Mouse (Mus musculus) thymus, postnatal 4 days (tissue): ENCODE measurements around the gene Pdx1.

Source experiments
- DNase-seq: peaks from one replicate; pipeline ENCODE4 v3.0.0; 2021

Gene Pdx1

GRCm38 (mm10) chr5:147284365-147284764 lies 14.6 kb downstream of the Pdx1 start:
- peak; percentile 29 for DNase-seq

GRCm38 (mm10) chr5:147291764-147292505 lies 22.2 kb downstream of the Pdx1 start:
- DNase-seq: no peak

DNA sequence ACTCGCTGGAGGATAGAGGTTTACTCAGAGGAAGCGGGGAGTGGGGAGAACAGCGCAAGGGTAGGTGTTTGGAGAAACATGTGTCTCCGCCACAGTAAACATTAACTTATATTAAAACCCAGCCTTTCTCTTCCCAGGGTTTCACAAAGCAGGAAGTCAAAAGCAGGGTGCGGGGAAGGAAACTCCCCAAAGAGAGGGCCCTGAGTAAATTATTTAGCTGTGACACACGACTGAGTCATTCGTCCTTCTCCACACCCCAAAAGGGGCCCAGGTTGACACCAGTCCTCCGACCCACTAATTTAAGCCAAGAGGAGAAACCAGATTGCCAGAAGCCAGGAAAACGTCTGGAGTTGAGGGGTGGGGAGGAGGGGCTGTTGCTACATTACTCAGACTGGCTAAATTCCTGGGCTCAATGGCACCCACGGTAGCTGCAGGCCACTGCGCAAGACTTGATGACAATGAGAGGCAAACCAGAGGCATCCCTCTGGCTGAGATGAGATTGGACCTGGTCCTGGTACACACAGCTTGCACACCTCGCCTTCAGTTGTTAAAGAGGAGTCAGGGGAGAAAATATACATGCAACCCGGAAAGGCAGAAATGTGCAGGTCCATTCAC lies 22.9 kb downstream of the Pdx1 start:
- DNase-seq: no peak

DNA sequence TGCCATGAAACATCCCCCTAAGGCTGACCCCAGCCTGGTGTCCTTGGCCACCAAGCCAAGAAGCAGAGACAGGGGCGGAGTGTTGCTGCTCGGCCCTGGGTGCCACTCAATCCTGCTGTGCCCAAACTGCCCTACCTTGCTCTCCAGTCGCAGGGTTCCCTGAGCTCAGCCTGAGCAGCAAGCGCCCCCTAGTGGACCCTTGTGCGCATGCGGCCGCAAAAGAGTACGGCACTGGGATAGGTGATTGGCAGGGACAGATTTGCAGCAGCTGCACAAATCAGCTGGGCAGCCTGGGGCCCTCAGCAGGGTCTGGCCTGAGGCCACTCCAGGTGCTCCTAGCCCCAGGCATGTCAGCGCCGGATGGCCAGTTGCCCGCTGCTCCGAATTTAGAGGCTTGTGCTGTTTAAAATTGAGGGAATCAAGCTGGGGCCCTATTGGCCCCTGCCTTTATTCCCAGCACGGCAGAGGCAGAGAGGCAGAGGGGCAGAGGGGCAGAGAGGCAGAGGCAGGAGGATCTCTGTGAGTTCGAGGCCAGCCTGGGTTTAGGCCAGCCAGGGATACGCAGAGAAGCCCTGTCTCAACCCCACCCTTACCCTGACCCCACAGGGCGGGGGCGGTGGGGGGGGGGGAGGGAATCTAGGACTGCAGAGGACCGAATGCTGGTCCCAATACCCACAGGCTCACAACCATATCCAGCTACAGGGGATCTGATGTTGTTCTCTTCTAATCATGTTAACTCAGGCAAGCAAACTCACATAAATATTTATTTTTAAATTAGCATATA lies 23.6 kb downstream of the Pdx1 start:
- DNase-seq: peak; percentile 84

- DNase-seq: peak; percentile 67
Measured at GRCm38 (mm10) chr5:147294121-147294520, 24.4 kb downstream of the Pdx1 start.

GRCm38 (mm10) chr5:147297249-147297648 lies 27.5 kb downstream of the Pdx1 start:
- DNase-seq: no peak

- DNase-seq: peak; percentile 65
Measured at GRCm38 (mm10) chr5:147299255-147300000, 29.7 kb downstream of the Pdx1 start.

DNA sequence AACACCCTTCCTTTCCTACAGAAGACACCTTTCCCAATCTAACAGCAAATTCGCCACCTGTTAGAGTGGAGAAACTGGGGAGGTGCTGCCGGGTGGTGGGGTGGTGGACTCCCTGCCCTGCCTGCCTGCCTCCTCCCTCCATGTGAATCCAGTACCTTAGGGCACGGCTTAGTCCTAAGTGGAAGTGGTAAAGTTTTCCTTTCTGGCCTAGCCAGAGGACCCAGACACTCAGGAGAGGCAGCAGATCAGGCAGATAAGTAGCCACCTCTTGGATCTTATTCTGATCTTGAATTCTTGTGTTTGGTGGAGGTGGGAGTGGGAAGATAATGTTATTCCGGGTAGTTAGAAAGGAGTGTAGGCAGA lies 30.2 kb downstream of the Pdx1 start:
- no peak for DNase-seq

- DNase-seq: no peak
Measured at GRCm38 (mm10) chr5:147300917-147301780, 31.4 kb downstream of the Pdx1 start.

DNA sequence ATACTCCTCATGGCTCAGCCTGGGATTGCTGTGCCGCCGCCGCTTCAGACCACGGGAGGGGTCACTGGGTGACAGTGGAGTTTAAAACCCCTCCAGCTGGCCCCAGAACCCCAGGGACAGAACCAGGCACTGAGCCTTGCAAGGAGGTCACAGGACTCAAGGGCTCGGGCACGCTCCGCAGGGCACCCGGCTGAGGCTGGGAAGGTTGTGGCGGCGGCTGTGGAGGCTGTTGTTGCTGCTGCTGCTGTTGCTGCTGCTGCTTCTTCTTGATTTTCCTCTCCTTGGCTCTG lies 32.0 kb downstream of the Pdx1 start:
- DNase-seq: no peak

DNA sequence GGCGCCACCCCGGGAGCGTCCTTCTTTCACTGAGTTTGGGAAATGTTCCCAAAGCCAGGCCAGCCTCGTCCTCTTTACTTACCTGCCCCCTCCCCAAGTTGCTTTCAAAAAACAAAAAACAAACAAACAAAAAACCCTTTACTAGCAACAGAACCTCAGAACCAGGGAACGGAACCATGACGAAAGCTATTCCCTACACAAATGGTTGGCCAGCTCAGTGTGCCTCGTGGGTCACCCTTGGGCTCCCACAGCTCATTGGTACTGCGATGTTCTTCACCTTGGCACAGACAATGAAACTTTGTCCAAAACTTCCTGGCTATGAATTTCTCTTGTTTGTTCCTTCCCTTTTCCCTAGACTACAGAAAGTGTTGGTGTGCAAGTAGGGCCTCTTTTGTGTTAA lies 32.4 kb downstream of the Pdx1 start:
- no peak for DNase-seq

- DNase-seq: no peak
Measured at GRCm38 (mm10) chr5:147302746-147303400, 33.1 kb downstream of the Pdx1 start.

DNA sequence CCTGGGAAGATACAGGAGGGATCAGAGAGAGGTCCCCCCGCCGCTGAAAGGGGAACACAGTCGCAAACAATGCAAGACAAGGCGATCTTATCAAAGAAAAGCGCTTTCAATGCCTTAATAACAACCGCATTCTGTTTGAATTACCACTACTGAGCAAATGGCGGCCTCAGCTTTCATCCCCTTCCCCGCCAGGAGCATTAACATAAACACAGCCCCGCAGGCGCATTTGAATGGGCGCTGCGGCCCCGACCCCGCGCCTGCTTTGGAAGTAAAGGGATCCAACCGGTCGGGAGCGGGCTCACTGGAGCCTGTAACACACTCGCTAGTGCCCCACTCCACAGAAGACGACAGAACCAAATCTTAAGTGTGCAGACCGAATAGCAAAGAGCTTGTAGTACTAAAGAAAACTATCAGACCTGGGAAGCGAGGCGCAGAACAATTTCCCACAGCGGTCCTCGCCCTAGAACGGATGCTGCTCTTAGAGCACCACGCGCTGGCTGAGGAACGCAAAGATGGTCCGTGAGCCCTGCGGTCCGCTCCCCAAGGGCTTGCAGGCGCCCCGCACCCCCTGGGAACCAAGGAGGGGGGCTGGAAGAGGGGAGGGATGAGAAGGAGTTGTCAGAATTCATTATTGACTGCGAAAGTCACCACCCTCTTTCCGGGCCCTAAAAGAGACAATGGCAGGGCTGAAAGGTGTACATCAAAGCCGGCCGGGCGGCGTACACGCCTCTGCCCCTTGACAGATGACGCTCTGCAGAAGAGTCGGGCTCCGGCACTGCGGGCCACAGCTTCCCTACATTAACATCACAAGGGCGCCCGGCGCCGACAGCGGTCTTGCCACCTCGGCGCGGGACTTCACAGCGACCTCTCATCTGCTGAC lies 34.8 kb downstream of the Pdx1 start:
- DNase-seq: no peak

DNA sequence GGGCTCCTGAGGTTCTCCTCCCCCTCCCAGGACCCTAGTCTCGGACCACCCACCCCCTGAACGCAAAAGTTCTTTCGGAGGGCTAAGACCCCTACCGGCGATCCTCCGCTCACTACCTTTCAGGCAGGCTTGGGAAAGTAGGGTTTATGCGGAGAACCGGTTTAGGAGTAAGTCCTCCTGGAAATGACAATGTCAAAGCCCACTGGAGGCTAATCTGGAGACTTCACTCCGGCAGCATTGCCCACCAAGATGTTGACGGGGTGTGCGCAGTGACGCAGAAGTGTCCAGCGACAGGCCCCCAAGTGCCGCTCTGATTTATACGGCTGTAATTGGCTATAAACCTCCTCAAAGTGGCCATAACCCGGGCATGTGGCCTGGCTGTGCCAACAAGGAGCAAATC lies 35.4 kb downstream of the Pdx1 start:
- DNase-seq: no peak

- no peak for DNase-seq
Measured at GRCm38 (mm10) chr5:147305856-147306637, 36.3 kb downstream of the Pdx1 start.

DNA sequence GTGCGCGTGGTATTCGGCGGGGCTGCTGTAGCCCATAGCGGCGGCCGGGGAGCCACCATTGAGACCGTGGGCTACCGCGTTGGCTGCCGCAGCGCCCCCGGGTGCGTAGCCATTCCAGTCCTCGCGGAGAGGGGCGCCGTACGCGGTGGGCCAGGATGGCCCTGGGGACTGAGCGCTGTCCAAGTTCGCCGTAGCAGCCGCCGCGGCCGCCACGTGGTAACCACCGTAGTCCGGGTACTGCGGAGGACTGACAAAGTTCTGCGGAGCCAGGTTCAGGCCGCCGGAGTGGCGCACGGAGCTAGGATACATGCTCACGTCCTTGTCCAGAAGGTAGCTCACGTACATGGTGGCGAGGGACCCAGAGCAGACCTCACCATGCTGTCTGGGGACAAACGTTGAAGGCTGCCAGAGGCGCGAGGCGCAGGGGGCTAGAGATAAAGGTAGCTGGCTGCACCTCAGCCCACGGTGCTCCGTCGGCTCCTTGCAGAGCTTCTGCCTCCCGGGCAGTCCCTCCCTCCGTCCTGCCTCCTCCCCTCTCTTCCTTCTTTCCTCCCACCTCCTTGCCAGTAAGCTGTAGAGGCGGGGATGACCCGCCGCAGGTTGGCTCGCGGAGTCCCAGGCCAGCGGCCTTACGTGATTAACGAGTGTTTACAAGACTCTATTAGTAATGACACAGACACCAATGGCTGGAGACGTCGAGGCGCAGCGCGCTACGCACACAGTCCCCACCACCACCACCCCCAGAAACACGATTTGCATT lies 37.1 kb downstream of the Pdx1 start, which contains the start of gene Cdx2:
Gene Cdx2, minus strand, starts transcription at position 633 of the 760 bp plus-strand sequence.
- no peak for DNase-seq

DNA sequence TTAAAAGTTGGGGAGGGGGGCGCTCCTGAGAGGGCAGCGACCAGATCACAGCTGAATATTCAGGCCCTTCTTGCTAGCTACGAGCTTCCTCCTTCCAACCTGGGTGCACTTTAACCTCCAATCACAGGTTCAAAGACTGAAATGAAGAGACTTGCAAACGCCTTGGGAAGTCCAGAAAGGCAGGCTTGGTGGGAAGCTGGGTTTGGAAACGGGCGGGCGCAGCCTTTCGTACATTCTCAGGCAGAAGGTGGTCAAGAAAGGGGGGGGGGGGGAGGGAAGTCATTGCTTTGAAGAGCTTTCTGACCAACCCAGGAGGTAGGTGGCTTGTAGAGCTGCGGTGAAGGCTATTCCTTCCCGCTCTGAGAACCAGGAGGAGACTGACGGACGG lies 37.6 kb downstream of the Pdx1 start:
- no peak for DNase-seq

- DNase-seq: no peak
Measured at GRCm38 (mm10) chr5:147308451-147308850, 38.7 kb downstream of the Pdx1 start.

GRCm38 (mm10) chr5:147309786-147310185 lies 40.0 kb downstream of the Pdx1 start:
- no peak for DNase-seq
